Mouse (Mus musculus) kidney, embryonic 15.5 days (tissue): ENCODE results near the gene Csk. TPM values are rescaled to one million over a fixed set of nuclear protein-coding genes. Genes with fewer than 3 reads are reported as not detected.

ENCODE experiments used
- ATAC-seq: fragments of 200-750 bp; cut with Nextera tagmentation; replicated peaks from 2 replicates; pipeline ENCODE4 v1.8.0; 2017; ENCODE audit warnings: moderate TSS enrichment; ENCODE audit not compliant: low FRiP score
- H3K27ac ChIP-seq: fragments of 300-500 bp; sonication (generic); 2 replicates; pipeline ENCODE4 v1.5.1; 2015; ENCODE audit warnings: mild to moderate bottlenecking, inconsistent platforms
- H3K27me3 ChIP-seq: fragments of 300-500 bp; sonication (generic); 2 replicates; pipeline ENCODE4 v1.6.1; 2015; ENCODE audit warnings: inconsistent platforms
- H3K36me3 ChIP-seq: fragments of 300-500 bp; sonication (generic); 2 replicates; pipeline ENCODE4 v1.6.1; 2015; ENCODE audit warnings: inconsistent platforms
- H3K4me1 ChIP-seq: fragments of 300-500 bp; sonication (generic); 2 replicates; pipeline ENCODE4 v1.6.1; 2015; ENCODE audit warnings: inconsistent platforms
- H3K4me2 ChIP-seq: fragments of 300-500 bp; sonication (generic); 2 replicates; pipeline ENCODE4 v1.6.1; 2015; ENCODE audit warnings: moderate library complexity, mild to moderate bottlenecking, inconsistent platforms
- H3K4me3 ChIP-seq: fragments of 300-500 bp; sonication (generic); replicated peaks from 2 replicates; pipeline ENCODE4 v1.5.1; 2015; ENCODE audit warnings: mild to moderate bottlenecking, inconsistent platforms
- H3K9ac ChIP-seq: fragments of 300-500 bp; sonication (generic); 2 replicates; pipeline ENCODE4 v1.6.1; 2015; ENCODE audit warnings: mild to moderate bottlenecking, inconsistent platforms
- H3K9me3 ChIP-seq: fragments of 300-500 bp; sonication (generic); replicated peaks from 2 replicates; pipeline ENCODE4 v1.6.1; 2016; ENCODE audit warnings: inconsistent platforms
- WGBS: fragments of 180-500 bp; shearing (Covaris S2); methylation state at CpG from one replicate; pipeline ENCODE4 v1.1.7; 2015; ENCODE audit warnings: mixed read lengths; 5-methylcytosine and 5-hydroxymethylcytosine counted together
- polyA plus RNA-seq: library from polyadenylated mRNA; unstranded; fragments of >200 nt; fragmentation: Nextera tagmentation; extraction: Ambion mirVana; gene quantifications from 2 replicates; pipeline ENCODE4 v1.2.1, GENCODE M21; 2015

Csk gene
- polyA plus RNA-seq, 1 experiment from 2014 or later = 27.2 TPM

DNA sequence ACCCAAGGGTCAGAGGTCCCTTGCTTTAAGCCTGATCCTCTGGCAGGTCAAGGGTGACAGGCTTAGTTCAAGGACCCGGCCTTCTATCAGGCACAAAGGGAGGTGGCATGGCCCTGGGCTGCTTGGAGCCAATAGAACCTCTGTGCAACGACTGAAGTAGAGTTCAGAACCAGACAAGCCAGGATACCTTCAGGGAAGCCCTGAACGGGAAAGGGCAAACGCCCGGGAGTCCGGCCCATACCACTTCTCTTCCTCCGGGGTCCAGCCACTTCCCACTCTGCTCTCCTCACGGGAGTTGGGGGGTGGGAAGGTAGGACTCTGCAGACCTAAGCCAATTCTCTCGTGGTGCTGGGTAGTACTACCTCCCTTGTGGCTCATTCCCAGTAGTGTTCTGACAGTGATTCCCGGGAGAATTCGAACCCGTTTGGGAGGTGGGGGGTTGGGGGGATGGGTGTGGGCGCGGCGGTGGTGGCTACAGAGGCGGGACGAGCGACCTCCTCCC lies 8.9 kb downstream of the Csk start:
- no peaks in the 10 kb centered on the region for H3K9me3 ChIP-seq
- peak overlapping the region; percentile 95 for H3K4me3 ChIP-seq
- no peaks in the 10 kb centered on the region for H3K27me3 ChIP-seq
- WGBS = under 1% methylated on average over 18 of the region's 18 CpGs
- peak overlapping the region; percentile 98 for H3K27ac ChIP-seq
- H3K4me2 ChIP-seq = peak overlapping the region; percentile 92
- H3K4me1 ChIP-seq = peaks cover 59% of the 10 kb centered on the region
- H3K9ac ChIP-seq = peak overlapping the region; percentile 100
- ATAC-seq = peak; percentile 1; the same call in 1 of the 2 replicates
- H3K36me3 ChIP-seq = peaks cover 9% of the 10 kb centered on the region

DNA sequence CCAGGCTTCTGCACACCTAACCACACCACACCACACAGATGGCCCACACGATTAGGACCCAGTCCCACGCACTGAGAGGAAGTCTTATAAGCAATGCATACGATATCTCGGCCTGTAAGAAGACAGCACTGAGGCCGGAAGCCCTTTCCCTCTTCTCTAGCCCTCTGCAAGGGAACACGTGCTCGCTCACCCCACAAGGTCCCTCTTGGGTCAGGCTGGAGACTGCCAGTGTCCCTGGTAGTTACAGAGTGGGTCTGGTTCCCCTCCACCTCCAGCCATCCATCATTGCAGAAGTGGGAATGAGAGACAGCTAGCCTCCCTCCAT lies 9.6 kb downstream of the Csk start:
- 25% methylated on average over 7 of the region's 7 CpGs for WGBS
- Histone ChIP-seq H3K27ac (peak overlapping the region; percentile 64), H3K4me1 (peaks cover 65% of the 10 kb centered on the region), H3K36me3 (peaks cover 9% of the 10 kb centered on the region), H3K4me3 (peak overlapping the region; percentile 95), H3K27me3 (no peaks in the 10 kb centered on the region), H3K9ac (peak overlapping the region; percentile 100), H3K4me2 (peak overlapping the region; percentile 92), H3K9me3 (no peaks in the 10 kb centered on the region)
- ATAC-seq = no peak

DNA sequence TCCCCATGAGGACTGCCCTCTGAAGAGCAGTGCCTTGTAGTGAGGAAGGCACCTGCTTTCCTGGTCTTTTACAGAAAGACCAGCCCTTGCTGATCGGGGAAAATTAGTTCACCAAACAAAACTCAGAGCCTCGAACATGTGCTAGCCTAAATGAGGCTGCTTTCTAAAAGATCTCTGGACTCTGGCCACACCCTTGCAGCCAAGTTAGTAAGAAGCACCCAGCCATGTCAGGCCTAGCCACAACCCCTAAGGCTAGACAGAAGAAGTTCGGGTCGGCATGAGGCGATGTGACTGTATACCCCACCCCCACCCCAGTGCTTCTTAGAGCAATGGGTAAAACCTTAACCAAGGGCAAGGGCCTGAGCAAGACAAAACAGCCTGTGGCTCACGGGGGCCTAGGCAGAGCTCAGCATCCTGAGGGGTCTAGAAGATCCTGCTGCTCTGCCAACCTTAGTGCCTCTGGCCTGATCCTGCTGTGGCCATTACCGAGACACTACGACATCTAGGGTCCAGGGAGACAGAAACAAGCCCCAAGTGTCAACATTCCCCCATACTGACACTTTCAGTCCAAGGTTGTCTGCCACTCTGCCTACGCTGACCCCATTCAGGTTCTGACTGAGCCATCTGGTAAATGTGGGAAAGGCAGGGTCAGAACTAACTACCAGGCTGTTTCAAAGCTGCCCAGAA lies 10.1 kb downstream of the Csk start:
- peak overlapping the region; percentile 100 for H3K9ac ChIP-seq
- H3K9me3 ChIP-seq = no peaks in the 10 kb centered on the region
- H3K36me3 ChIP-seq = peaks cover 9% of the 10 kb centered on the region
- peak overlapping the region; percentile 64 for H3K27ac ChIP-seq
- peaks cover 70% of the 10 kb centered on the region for H3K4me1 ChIP-seq
- no peaks in the 10 kb centered on the region for H3K27me3 ChIP-seq
- WGBS = 59% methylated on average over 9 of the region's 9 CpGs
- ATAC-seq = no peak
- peak overlapping the region; percentile 95 for H3K4me3 ChIP-seq
- peak overlapping the region; percentile 92 for H3K4me2 ChIP-seq

DNA sequence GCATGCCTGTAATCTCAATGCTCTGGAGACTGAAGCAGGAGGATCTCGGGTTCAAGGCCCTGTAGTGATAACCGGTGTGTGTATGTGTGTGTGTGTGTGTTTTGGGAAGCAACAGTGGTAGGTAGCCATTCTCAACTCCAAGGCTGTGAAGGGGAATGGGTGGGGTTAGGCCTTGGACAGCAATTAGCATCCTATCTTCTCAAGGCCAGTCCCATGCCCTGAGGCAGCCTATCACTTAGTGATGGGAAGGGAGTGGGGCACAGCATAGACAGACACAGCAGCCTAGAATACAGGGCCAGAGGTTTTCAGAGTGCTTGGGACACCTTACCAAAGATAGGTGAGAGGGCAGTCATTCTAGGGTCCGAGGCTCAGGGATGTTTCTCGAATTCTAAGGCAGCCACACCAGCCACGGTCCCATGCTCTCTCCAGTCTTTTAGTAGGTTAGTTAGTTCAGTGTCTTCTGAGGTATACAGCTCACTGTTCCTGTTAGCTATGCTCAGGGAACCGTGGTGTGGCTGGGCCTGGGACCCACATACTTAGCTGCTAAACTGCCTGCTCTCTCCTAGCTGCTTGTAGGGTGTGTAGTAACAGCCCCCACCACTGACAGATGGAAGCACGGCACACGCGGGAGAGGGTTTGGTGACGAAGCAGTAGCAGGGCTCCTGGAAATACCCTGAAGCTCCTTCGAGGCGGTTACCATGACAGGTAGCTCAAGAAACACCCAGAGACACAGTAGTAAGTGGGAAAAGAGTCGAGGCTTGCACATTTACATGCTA lies 11.5 kb downstream of the Csk start:
- Histone ChIP-seq H3K9ac (no peak overlapping the region), H3K4me1 (peaks cover 81% of the 10 kb centered on the region), H3K27ac (peak overlapping the region; percentile 64; the same call in 1 of the 2 replicates), H3K4me3 (no peak overlapping the region), H3K4me2 (no peak overlapping the region), H3K27me3 (no peaks in the 10 kb centered on the region), H3K9me3 (no peaks in the 10 kb centered on the region), H3K36me3 (peaks cover 9% of the 10 kb centered on the region)
- no peak for ATAC-seq
- 82% methylated on average over 13 of the region's 13 CpGs for WGBS

DNA sequence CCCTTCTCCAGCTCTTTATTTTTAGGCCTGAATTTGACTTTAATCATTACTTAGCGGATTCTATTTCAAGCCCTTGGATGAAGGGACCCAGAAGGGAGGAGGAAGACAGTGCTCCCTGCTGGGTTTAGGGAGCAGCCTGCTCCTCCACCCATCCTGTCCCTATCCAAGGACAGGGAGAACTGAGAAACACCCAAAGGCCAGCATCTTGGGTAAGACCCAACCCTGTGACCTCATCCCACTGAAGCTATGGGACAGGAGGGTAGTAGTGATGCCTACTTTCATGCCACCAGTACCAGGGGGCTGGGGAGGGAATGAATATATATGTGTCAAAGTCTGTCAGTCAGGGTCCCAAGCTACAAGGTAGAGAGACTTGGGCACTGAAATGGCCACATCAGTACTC lies 12.4 kb downstream of the Csk start:
- peaks cover 87% of the 10 kb centered on the region for H3K4me1 ChIP-seq
- no peak for ATAC-seq
- peaks cover 9% of the 10 kb centered on the region for H3K36me3 ChIP-seq
- H3K27ac ChIP-seq = peak overlapping the region; percentile 90
- 67% methylated on average over 1 of the region's 1 CpGs for WGBS
- H3K4me2 ChIP-seq = peak overlapping the region; percentile 44
- 0 out of 2 replicates have a peak overlapping the region, but pooled peaks have one; percentile 8 for H3K9ac ChIP-seq
- no peaks in the 10 kb centered on the region for H3K27me3 ChIP-seq
- H3K9me3 ChIP-seq = no peaks in the 10 kb centered on the region
- H3K4me3 ChIP-seq = no peak overlapping the region; the same call in 1 of the 2 replicates

DNA sequence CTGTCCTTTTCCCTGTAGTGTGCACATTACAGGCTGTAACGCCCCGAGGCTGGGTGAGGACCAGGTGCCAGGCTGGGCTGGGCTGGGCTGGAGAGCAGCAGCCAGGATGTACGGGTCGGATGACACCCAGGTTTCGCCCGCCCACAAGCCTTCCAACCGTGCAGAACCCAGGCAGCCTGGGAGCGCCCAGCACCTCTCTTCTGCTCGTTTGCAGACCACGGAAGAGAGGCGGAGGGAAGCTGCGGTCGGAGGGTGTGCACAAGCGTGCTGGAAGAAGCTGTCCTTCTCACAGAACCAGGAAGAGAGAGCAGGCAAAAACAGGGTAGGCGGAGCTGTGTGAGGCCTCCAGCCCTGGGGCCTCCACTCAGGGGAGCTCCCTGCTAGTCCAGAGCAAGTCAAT lies 13.0 kb downstream of the Csk start:
- Histone ChIP-seq H3K27me3 (no peaks in the 10 kb centered on the region), H3K9me3 (no peaks in the 10 kb centered on the region), H3K27ac (peak overlapping the region; percentile 90), H3K4me1 (peaks cover 83% of the 10 kb centered on the region), H3K9ac (0 out of 2 replicates have a peak overlapping the region, but pooled peaks have one; percentile 8), H3K4me3 (peak overlapping the region; percentile 9), H3K4me2 (peak overlapping the region; percentile 44), H3K36me3 (peaks cover 9% of the 10 kb centered on the region)
- ATAC-seq = peak; percentile 40
- 4% methylated on average over 15 of the region's 15 CpGs for WGBS

DNA sequence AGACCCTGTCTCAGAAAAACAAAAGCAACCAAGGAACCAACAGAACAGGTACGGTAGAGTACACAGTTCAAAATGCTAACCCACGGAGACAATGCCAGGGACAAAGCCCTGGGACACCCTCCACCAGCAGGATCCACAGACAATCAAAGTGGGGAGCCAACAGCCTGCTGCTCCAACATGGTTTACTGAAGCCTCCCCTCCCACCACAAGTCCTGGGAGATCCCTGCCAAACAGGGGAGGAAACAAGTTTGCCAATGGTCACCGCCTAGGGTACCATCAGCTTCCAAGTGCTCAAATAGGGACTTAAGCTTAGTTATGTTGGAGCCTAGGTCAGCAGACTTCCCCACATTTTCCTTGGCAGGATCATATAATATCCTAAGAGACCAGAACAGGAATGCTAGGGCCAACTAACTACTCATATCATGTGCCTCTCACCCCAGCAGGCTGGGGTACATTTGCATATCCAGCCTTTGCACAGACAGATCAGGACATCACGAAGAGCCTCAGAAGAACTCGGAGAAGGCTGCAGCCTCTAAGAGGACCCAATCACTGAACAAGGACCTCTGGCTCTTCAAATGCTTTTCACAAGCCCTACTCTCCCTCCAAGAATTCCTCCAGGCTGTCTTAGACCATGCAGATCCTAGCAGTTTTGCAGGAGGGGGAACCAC lies 13.6 kb downstream of the Csk start:
- Histone ChIP-seq H3K27ac (peak overlapping the region; percentile 90), H3K4me1 (peaks cover 83% of the 10 kb centered on the region), H3K4me2 (peak overlapping the region; percentile 44), H3K9me3 (no peaks in the 10 kb centered on the region), H3K36me3 (peaks cover 9% of the 10 kb centered on the region), H3K4me3 (peak overlapping the region; percentile 9), H3K27me3 (no peaks in the 10 kb centered on the region), H3K9ac (peak overlapping the region; percentile 8; the same call in 1 of the 2 replicates)
- ATAC-seq = no peak
- WGBS = 71% methylated on average over 5 of the region's 5 CpGs

DNA sequence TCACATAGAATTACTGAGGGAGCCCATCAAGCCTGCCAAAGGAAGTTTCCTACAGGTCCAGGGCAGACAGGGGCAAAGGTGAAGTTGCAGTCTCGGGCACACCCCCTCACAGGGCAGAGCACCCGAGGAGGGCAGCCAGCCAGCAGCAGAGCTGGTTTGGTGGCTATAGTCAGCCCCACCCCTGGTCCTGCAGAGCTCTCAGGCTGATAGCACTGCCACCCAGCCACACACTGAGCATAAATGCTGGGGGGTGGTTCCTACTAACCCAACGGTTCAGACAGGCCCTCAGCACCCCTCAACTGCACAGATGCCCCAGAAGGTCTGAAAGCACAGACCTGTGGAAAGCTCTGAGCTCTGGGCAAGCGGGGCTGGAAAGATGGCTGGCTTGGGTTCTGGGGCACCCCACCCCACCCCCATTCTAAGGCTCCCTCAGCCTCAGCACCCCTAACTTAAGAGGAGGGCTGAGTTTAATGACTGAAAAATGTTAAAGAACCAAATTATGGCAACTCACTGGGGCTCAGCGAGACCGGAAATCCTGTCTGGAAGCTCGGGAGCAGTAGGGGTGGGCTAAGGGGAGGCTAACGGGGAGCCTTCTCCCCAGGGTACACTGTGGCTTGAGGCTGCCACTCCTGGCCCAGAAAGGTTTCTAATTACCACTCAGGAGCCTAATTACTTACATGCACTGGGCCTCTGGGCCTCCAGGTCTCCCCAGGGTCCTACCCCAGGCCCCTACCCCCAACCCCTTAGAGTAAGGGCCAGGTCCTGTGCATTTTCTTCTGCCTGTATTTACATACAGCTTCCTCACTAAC lies 14.6 kb downstream of the Csk start:
- H3K4me3 ChIP-seq = no peak overlapping the region
- peak overlapping the region; percentile 44 for H3K4me2 ChIP-seq
- peaks cover 9% of the 10 kb centered on the region for H3K36me3 ChIP-seq
- 19% methylated on average over 8 of the region's 8 CpGs for WGBS
- ATAC-seq = peak; percentile 62
- no peaks in the 10 kb centered on the region for H3K9me3 ChIP-seq
- peak overlapping the region; percentile 90 for H3K27ac ChIP-seq
- H3K4me1 ChIP-seq = peaks cover 75% of the 10 kb centered on the region
- H3K27me3 ChIP-seq = no peaks in the 10 kb centered on the region
- peak overlapping the region; percentile 35 for H3K9ac ChIP-seq

DNA sequence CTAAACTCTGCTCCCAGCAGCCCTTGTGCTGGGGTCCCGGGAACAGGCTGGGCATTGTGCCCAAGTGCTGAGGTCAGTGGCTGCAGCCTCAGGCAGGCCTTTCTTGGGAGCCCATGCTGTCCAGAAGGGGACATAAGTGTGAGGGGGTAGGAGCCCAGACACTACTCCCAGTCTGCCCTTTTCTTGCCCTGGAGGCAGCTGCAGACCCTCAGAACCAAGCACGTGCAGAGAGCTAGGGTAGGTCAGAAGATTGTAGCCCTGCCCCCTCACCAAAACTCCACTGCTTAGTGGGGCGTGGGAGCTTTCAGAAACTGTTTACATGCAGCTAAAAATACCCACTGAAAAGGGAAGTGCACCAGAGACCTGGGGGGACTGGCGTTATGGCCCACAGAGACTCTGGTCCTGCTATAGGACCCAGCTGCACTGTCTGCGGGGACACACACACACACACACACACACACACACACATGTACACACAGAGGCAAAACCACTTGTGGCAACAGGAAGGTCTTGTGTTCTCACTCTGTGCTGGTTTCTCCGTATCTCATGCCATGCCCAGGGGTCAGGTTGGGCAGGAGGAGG lies 15.6 kb downstream of the Csk start:
- Histone ChIP-seq H3K36me3 (peaks cover 9% of the 10 kb centered on the region), H3K27ac (peak overlapping the region; percentile 90), H3K9me3 (no peaks in the 10 kb centered on the region), H3K4me2 (peak overlapping the region; percentile 44), H3K9ac (0 out of 2 replicates have a peak overlapping the region, but pooled peaks have one; percentile 31), H3K27me3 (no peaks in the 10 kb centered on the region), H3K4me3 (no peak overlapping the region), H3K4me1 (peaks cover 68% of the 10 kb centered on the region)
- WGBS = 13% methylated on average over 6 of the region's 6 CpGs
- ATAC-seq = peak; percentile 55

DNA sequence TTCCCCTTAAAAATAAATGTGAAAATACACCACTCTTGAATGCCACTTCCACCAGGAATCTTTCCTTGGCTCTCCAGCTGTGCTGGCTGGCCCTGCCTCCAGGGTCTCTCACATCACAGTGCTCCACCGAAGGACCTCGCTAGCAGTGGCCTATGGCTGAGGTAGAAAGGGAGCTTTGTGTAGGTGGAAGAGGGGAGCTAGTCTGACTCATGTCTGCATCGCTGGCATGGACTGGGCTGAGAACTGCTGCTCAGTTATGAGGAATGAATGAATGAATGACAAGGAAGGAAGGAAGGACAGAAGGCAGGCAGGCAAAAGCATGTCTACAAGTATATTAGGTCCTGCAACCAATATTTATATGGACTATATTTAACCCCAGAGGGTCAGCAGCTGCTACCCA lies 16.2 kb downstream of the Csk start:
- Histone ChIP-seq H3K4me1 (peaks cover 62% of the 10 kb centered on the region), H3K9me3 (no peaks in the 10 kb centered on the region), H3K36me3 (peaks cover 9% of the 10 kb centered on the region), H3K4me2 (peak overlapping the region; percentile 44; the same call in 1 of the 2 replicates), H3K27ac (peak overlapping the region; percentile 90), H3K27me3 (no peaks in the 10 kb centered on the region), H3K4me3 (no peak overlapping the region), H3K9ac (0 out of 2 replicates have a peak overlapping the region, but pooled peaks have one; percentile 17)
- WGBS = 46% methylated on average over 3 of the region's 3 CpGs
- ATAC-seq = no peak

DNA sequence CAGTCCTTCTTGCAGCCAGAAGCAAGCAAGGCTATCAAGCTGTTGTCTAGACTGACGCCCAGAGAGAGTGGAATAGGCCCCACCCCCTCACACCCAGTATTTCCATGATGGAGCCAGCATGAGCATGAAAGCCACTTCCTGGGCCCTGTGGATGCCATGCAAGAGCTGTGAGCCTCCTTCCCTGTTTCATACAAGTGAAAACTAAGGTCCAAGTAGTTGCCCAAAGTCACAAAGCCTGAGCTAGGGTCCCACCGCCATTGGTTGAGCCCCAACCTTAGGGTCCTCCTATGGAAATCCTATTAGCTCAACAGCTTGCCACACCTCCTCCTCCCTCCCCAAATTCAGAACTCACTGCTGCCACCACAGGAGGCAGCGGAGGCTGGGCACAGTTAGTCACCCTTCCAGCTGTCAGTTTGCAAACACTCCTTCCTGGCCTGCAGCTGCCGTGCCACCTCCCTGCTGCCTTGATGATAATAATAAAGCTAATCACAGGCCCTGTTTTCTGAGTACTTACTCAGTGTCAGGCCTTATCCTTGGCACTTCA lies 19.9 kb downstream of the Csk start:
- H3K27ac ChIP-seq = no peak overlapping the region
- 42% methylated on average over 4 of the region's 4 CpGs for WGBS
- peaks cover 25% of the 10 kb centered on the region for H3K4me1 ChIP-seq
- no peaks in the 10 kb centered on the region for H3K27me3 ChIP-seq
- no peak overlapping the region for H3K4me2 ChIP-seq
- H3K4me3 ChIP-seq = no peak overlapping the region
- no peaks in the 10 kb centered on the region for H3K9me3 ChIP-seq
- ATAC-seq = no peak
- H3K36me3 ChIP-seq = peaks cover 31% of the 10 kb centered on the region
- H3K9ac ChIP-seq = no peak overlapping the region
